Mouse (Mus musculus) bone marrow macrophage, adult 2 months (primary cell): ENCODE measurements around the gene Gas2l3.

Source experiments
- CTCF ChIP-seq: IDR thresholded peaks from 2 replicates; pipeline ENCODE4 v1.5.1; 2012; ENCODE audit warnings: low read depth, mild to moderate bottlenecking, low read length, moderate library complexity
- POLR2A ChIP-seq: IDR thresholded peaks from 2 replicates; pipeline ENCODE4 v1.6.1; 2012; ENCODE audit warnings: mild to moderate bottlenecking, low read depth, low read length, borderline replicate concordance

DNA sequence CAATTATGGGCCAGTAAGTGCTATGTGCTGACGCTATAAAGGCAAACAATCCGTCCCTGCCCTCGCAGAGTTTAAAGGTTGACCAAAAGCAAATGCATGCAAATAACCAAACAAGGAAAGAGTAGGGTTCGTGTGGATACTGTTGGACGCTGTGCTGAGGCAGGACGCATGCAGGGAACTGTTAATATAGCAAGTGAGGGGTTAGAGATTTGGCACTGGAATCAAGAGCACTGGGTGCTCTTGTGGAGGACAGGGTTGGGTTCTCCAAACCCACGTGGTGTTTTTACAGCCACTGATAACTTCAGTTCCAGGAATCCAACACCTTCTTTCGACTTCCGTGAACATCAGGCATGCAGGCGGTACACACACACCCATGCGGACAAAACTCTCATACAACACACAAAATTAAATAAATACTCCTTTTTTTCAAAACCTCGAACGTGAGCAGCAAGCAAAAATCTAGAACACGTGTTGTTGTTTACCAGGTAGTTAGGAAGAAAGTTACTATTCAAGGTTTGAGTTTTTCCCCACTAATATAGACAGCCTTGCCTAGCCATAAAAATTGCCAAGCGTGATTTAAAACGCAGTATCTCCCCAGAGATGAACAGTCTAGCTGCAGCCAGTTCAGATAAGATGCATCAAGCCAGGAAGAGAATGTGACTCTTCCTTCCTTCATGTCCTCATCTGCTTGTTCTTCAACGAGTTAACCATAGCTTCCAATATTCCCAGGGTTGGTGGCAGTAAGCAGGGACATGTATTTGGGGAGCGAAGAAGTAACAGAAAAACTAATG, 40.2 kb upstream of the Gas2l3 start:
- TF ChIP-seq CTCF (no peak), POLR2A (no peak)
